Mouse (Mus musculus) adipocyte (in vitro differentiated cells): Measurements from ENCODE around the gene Gm21477.
"Not testable (repeated sequence)": the region's sequence is repeated elsewhere in the genome, so short reads cannot be mapped to it uniquely, and the experiment has no call there.

ENCODE experiments used
- DNase-seq: peaks from one replicate; pipeline ENCODE4 v3.0.0-alpha.2; 2016; ENCODE audit warnings: low spot score

Gm21477 gene

DNA sequence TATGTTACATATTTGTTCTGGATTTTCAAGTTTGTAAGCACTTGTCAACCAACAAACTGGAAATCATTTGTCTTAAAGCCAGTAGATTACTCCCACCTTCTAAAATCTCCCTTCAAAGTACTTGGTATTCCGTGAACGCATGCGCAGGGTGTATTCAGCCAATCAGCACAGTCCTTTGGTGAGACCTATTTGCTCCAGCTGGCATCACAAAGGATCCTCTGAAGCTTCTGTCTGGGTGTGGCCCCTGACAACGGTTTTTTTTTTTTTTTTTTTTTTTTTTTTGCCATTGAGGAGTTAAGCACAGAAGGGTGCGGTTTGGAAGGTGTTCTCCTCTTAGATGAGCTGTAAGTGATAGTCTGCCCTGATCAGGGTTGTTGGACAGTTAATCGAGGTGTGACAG, at the start of gene Gm21477:
Gene Gm21477 (plus strand): TSS at position 301 of the 400 bp plus-strand sequence.
- DNase-seq = not testable (repeated sequence)
